Mouse (Mus musculus): ENCODE results near the gene Slit3.

Gene Slit3

GRCm38 (mm10) chr11:35198537-35199088 lies 77.6 kb downstream of the Slit3 start:
- no peak for DNase-seq (ENCODE audit: low read depth)

GRCm38 (mm10) chr11:35202332-35202731 lies 81.3 kb downstream of the Slit3 start:
- no peak for DNase-seq (ENCODE audit: low read depth)

- no peak for DNase-seq (ENCODE audit: low read depth)
These were observed 82.6 kb downstream of the Slit3 start for GRCm38 (mm10) chr11:35203673-35204072.

GRCm38 (mm10) chr11:35204084-35204483 lies 83.1 kb downstream of the Slit3 start:
- DNase-seq (ENCODE audit: low read depth), result no peak

DNA sequence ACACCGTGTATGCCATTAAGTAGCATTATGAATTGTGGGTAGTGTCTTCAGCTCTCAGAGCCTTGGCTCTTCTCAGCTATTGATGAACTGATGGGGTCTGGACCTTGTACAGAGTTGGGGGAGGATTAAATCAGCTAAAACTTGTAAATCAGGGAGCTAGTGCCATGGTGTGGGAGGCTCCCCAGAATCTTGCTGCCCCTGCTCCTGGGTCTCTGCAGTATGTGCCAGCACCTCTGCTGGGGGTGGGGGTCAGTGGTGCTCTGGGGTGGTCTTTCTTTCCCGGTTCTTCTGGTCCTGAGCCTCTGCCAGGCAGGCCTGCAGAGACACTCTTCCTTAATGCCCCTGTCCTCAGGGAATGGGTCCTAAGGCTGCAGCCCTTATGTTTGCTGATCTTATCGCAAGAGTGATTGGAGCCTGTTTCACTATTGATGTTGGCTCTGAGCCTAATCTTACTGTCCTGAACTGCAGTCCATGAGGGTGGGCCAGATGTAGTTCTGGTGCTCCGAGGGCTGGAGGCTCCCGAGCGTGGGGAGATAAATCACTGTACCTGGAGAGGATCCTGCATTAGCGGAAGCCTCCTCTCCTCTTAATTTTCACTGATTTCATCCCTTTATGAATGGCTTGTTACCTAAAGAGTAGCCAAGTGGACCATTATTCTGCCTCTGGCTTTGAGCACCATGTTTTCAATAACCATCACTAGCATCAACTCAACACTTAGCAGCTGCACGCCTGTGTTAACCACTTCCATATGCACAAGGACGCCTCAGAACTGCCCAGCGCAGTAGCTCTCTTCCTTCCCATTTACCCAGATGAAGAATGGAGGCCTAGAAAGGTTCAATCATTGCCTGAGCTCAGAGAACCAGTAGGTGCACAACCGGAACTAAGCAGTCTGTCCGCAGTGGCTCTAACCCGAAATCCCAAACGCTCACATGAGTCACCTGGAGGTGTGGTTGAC lies 90.0 kb downstream of the Slit3 start:
- DNase-seq (ENCODE audit: low read depth), result no peak

DNA sequence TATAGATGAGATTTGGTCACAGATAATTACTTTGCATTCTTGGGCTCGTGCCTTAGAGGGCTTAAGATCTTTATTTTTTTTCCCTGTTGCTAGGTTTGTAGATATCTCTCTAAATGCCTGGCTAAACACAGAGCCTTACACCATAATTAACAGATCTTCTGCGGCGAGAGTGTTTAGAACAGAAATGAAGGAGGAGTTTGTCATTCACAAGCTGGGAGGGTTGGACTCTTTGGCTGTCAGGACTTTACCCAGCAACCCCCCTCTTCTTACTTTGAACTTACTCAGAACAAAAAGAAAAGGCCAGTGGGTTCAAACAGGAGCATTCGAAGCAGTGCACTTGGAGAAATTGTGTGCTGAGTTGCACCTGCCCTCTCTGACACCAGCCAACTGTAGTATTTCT lies 103.0 kb downstream of the Slit3 start:
- no peak for DNase-seq (ENCODE audit: low read depth)

DNA sequence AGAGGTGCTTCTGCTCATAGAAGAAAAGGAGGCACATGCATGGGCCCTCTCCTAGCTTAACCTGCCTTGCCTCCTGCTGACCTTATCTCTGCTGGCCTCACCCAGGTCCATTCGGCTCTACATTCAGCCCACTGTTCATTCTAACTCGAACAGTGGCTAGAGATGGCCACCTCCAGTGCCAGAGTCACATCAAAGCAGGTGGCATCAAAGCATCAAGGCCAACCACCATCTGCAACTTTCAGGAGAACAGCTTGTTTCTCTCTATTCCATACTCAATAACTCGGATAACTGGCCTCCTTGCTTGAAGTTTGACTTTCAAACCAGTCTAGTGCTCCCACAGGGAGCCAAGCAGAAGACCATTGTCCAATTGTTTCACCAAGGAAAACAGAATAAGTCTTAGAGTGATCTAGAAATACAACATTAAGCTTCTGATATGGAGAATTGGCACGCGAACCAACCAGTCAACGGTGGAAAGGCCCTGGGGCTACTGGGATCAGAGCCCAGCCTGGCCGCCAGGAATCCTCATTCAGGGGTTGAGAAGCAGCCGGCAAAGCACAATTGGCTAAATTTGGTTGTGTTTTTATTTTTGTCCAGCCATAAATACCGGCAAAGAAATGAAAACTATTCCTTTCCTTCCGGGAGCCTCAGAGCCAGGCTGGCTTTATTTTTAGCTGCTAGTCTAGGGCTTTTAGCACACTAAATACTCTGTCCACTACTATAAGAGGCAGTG lies 110.5 kb downstream of the Slit3 start:
- no peak for DNase-seq (ENCODE audit: low read depth)

GRCm38 (mm10) chr11:35232321-35232720 lies 111.3 kb downstream of the Slit3 start:
- no peak for DNase-seq (ENCODE audit: low read depth)

- no peak for DNase-seq (ENCODE audit: low read depth)
These were observed 120.4 kb downstream of the Slit3 start for GRCm38 (mm10) chr11:35241379-35241778.

- no peak for DNase-seq (ENCODE audit: low read depth)
These were observed 122.6 kb downstream of the Slit3 start for GRCm38 (mm10) chr11:35243597-35243996.

DNA sequence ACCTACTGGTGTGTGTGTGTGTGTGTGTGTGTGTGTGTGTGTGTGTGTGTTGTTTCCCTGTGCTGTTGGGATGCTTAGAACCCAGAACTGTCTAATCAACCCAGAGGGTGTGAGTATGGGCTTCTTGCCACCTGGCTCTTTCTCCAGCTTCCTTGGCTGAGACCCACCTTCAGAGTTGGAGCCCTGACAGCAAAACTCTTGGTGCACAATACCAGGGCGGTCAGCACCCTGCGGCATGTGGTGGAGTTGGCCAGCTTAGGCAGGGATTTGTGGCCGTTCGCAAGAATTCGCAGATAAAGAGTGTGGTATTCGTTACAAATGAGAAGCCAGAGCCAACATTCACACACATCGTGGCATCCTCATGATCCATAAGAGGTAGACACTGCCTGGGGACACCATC lies 123.5 kb downstream of the Slit3 start:
- DNase-seq (ENCODE audit: low read depth), result no peak

GRCm38 (mm10) chr11:35246623-35247022 lies 125.6 kb downstream of the Slit3 start:
- no peak for DNase-seq (ENCODE audit: low read depth)

GRCm38 (mm10) chr11:35248088-35248487 lies 127.1 kb downstream of the Slit3 start:
- DNase-seq (ENCODE audit: low read depth), result no peak

DNA sequence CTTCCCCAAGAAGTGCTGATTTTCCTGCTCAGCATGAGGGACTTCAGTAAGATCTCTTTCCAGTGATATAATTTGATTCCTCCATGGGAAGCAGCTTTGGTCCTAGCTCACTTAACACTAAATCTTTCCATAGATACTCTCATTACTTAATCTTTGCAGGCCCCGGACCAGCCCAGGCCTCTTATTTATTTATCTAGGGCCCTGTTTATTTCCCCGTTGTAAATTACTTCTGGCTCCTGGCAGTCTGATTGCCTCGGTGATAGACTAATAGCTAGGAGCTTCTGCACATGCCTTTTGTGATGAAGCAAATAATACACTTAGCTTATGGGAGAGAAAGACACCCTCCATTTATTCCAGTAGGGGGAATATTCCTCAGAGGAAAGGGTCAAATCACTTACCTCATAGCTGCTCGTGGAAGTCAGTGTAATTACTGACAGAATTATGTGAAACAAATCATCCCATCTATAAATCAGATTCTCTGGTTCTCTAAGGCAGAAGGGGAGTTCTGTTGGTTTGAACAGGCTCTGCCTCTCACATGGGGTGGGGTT lies 129.9 kb downstream of the Slit3 start:
- no peak for DNase-seq (ENCODE audit: low read depth)

DNA sequence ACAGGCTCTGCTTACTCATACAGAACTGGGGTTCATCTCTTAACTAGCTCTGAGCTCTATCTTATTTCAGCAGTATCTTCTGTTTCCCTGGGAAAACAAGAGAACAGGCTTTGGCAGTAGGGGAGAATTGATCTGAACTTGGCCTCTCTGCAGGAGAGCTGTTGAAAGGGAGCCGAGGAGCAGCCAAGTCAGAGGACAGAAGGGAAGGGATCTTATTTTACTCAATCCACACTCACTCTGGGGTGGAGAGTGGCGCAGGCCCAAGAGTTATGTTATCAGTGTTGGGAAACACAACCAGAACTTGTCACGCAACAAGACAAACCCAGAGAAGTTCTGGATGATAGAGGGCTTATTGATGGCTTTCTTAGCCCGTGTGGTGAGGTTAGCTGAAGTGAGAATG lies 130.9 kb downstream of the Slit3 start:
- no peak for DNase-seq (ENCODE audit: low read depth)

GRCm38 (mm10) chr11:35257351-35257750 lies 136.3 kb downstream of the Slit3 start:
- no peak for DNase-seq (ENCODE audit: low read depth)

DNA sequence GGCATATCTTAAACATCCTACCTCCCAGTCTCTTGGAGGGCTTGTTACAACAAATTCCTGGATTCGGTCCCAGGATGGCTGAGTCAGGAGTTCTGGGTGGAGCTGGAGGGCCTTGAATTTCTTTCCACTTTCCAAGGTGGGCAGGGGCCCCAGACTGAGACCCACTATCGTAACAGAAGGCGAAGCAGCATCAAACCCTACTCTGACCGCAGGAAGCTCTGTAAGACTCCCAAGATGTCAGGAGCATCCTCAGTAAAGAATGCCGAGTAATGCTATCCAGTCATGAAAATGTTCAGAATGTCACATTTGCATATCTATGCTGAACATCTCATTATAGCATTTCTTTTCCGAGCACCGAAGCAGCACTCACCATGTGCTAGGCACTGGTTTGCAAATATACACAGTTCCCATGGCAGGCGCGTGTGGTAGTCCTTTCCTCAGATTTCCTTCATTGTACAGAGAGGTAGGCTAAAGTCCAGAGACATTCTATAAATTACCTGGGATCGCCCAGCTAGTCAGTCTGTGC lies 140.6 kb downstream of the Slit3 start:
- no peak for DNase-seq (ENCODE audit: low read depth)

- no peak for DNase-seq (ENCODE audit: low read depth)
These were observed 141.4 kb downstream of the Slit3 start for GRCm38 (mm10) chr11:35262289-35262941.

- no peak for DNase-seq (ENCODE audit: low read depth)
These were observed 143.7 kb downstream of the Slit3 start for GRCm38 (mm10) chr11:35264749-35265148.

GRCm38 (mm10) chr11:35270396-35270795 lies 149.4 kb downstream of the Slit3 start:
- no peak for DNase-seq (ENCODE audit: low read depth)

DNA sequence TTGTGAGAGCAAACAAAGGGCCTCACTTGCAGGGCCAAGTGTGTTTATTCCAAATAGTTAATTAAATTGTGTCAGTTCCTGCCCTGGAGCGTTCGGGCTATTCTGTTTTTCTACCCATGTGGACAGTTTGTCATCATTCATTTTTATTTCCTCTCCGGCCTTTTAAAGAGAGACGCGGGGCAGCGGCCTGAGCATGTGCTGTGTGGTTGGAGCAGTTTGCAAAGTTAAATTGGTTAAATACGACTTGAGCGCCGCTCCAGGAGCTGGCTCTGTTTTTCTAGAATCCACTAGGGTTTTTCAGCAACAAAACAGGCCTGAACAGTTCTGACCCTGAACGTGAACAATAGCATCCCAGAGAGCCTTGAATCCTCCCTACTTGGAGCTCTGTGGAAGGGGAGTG lies 152.4 kb downstream of the Slit3 start:
- no peak for DNase-seq (ENCODE audit: low read depth)

GRCm38 (mm10) chr11:35274036-35274435 lies 153.0 kb downstream of the Slit3 start:
- DNase-seq (ENCODE audit: low read depth), result no peak
